Mouse (Mus musculus) G1E (cell line): Measurements from ENCODE around the gene Asb6.

Source experiments
- CTCF ChIP-seq: IDR thresholded peaks from 2 replicates; pipeline ENCODE4 v1.5.1; 2012; ENCODE audit warnings: low read depth, low read length, inconsistent platforms, mixed read lengths
- GATA1 ChIP-seq: IDR thresholded peaks from 2 replicates; pipeline ENCODE4 v1.6.1; 2012; ENCODE audit warnings: borderline replicate concordance, low read length, inconsistent platforms, mixed read lengths
- POLR2AphosphoS5 ChIP-seq: IDR thresholded peaks from 2 replicates; pipeline ENCODE4 v1.6.1; 2012; ENCODE audit warnings: low read depth, low read length, inconsistent platforms; ENCODE audit not compliant: insufficient replicate concordance
- TAL1 ChIP-seq: conservative IDR thresholded peaks from 2 replicates; pipeline ENCODE4 v1.6.1; 2012; ENCODE audit warnings: low read depth, low read length, inconsistent platforms, mixed read lengths

DNA sequence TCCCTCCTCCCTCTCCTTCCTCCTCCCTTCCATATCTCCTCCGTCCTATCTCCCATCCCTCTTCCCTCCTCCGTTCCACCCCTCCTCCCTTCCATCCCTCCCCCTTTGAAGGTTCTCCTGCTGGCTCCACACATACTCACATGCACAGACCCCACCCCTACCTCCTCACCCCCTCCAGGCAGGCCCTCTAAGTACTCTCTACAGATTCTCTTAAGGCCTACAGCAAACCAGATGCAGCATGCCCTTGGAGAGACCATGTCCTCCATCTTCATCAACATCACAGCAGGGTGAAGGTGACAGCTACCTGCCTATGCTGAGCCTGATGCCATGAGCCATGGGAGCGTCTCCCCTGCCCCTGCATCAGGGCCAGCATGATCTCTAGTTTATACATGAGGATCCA, 52.9 kb downstream of the Asb6 start:
- TF ChIP-seq CTCF (no peak), GATA1 (no peak), POLR2AphosphoS5 (no peak), TAL1 (no peak)
